Mouse (Mus musculus) induced T-regulatory cell, adult 2 months (primary cell): ENCODE data around the gene Reg3a.
"Not testable (repeated sequence)": the region's sequence is repeated elsewhere in the genome, so short reads cannot be mapped to it uniquely, and the experiment has no call there.

Experiments
- DNase-seq: peaks from one replicate; pipeline ENCODE4 v3.0.0-alpha.2; 2012; ENCODE audit warnings: low read depth

Reg3a gene

GRCm38 (mm10) chr6:78380409-78380808 lies at the start of gene Reg3a:
Gene Reg3a, plus strand, starts transcription at chr6:78380709.
- no peak for DNase-seq

- DNase-seq: no peak
Observed at GRCm38 (mm10) chr6:78331919-78332569, 48.5 kb upstream of the Reg3a start.

GRCm38 (mm10) chr6:78340296-78340695 lies 40.2 kb upstream of the Reg3a start:
- DNase-seq: no peak

- no peak for DNase-seq
Observed at GRCm38 (mm10) chr6:78341689-78342088, 38.8 kb upstream of the Reg3a start.

GRCm38 (mm10) chr6:78361971-78362563 lies 18.4 kb upstream of the Reg3a start:
- DNase-seq: no peak

GRCm38 (mm10) chr6:78370357-78370756 lies 10.2 kb upstream of the Reg3a start, which contains the start of gene Reg3b:
Gene Reg3b, plus strand, starts transcription at chr6:78370657.
- no peak for DNase-seq

- no peak for DNase-seq
Observed at GRCm38 (mm10) chr6:78378765-78379164, 1.7 kb upstream of the Reg3a start, which contains the start of gene Reg3d. Gene Reg3d, minus strand, starts transcription at chr6:78378865.

- no peak for DNase-seq
Observed at GRCm38 (mm10) chr6:78385609-78386008, 5.1 kb downstream of the Reg3a start.

- DNase-seq: not testable (repeated sequence)
Observed at GRCm38 (mm10) chr6:78395323-78395722, 14.8 kb downstream of the Reg3a start, which contains the start of gene Reg2. Gene Reg2, plus strand, starts transcription at chr6:78395623.

- DNase-seq: not testable (repeated sequence)
Observed at GRCm38 (mm10) chr6:78422411-78422810, 41.9 kb downstream of the Reg3a start, which contains the start of gene Reg1. Gene Reg1, plus strand, starts transcription at chr6:78422711.

- no peak for DNase-seq
Observed at GRCm38 (mm10) chr6:78425497-78425896, 45.0 kb downstream of the Reg3a start.
